Mouse (Mus musculus) erythroid progenitor cell, adult 5-6 weeks (primary cell): ENCODE results near the gene Cript. TPM values are rescaled to one million over a fixed set of nuclear protein-coding genes. Genes with fewer than 3 reads are reported as not detected.

Experiments used
- ATAC-seq: replicated peaks from 2 replicates; pipeline ENCODE4 v1.8.0; 2016; ENCODE audit warnings: moderate number of reproducible peaks, mild to moderate bottlenecking, moderate TSS enrichment, inconsistent platforms; ENCODE audit not compliant: poor library complexity, low FRiP score, severe bottlenecking
- total RNA-seq, 2 experiments: library from RNA; stranded (forward) in 1 of 2; stranded (reverse) in 1 of 2; fragments of 150-400 nt in 1 of 2; fragments of 186-747, 209-891 nt in 1 of 2; gene quantifications; 2 replicates each; pipeline versions ENCODE4 v1.2.3 to v1.2.4; 2015 to 2017; ENCODE audit warnings: low replicate concordance in 2 of 2

Gene Cript
- 53.3 and 91.8 TPM in 2 replicates for total RNA-seq (2015; ENCODE audit: low replicate concordance)
- total RNA-seq (2017; ENCODE audit: low replicate concordance) = 37.4 and 51.5 TPM in 2 replicates

DNA sequence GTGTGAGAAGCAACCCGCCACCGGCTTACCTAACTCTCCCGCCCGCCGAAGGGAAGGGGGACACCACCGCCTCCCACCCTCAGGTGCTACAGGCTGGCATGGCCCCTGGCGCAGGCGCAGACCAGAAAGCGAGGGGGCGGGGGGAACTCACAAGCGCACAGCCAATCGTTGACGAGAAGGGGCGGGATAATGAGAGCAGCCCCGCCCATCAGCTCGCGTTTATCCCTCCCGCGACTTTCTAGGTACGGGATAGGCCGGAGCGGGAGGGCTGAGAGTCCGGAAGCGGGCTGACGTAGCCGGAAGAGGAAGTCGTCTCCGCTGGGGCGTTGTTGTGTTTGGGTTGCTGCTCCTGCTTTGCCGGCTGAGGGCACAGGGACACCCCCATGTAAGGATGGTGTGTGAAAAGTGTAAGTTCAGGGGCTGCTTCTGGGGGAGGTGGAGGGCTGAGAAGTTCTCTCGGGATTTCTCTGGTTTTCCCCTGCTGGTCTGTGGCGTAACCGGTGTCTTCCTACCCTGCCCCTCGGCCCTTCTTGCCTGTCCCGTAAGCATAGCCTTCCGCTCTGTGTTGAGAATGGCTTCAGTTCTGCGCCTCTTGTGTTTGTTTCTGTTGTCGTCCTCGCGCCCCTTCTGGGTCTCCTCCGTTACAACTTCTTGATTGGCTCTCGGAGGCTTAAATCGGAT is at the start of gene Cript, which contains the start of gene Pigf:
Gene Cript (plus strand): TSS at position 282 of the 681 bp plus-strand sequence.
Gene Pigf (minus strand): TSS at position 138 of the 681 bp plus-strand sequence.
- ATAC-seq = peak; percentile 99

DNA sequence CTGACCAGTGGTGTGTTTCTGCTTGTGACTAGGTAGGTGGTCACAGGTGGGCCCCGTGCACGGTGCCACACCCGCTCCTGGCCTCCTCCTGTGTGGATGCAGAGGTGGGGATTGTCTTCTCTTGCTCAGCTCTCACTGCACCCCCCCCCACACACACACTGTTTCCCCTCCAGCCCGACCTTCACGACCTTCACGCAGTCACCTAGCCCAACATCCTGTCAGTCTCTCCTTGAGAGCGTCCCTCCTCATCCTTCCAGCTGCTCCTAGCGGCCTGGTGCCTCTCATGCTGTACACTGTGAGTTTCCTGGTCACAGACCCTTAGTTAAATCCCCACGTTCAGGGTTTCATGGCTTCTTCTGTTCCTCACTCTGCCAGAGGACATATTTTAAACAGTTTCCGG is 49.0 kb upstream of the Cript start:
- ATAC-seq = no peak

DNA sequence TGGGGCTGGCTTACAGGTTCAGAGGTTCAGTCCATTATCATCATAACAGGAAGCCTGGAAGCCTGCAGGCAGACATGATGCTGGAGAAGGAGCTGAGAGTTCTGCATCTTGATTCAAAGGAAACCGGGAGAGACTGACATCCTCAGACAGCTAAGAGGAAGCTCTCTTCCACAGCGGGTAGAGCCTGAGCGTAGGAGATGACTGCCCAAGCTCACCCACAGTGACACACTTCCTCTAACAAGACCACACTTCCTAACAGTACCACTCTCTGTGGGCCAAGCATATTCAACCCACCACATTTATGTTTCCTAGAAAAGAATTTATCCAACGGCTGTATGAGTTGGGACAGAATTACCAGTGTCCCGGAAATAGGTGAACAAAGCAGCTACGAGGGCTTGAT is 46.9 kb upstream of the Cript start:
- no peak for ATAC-seq

DNA sequence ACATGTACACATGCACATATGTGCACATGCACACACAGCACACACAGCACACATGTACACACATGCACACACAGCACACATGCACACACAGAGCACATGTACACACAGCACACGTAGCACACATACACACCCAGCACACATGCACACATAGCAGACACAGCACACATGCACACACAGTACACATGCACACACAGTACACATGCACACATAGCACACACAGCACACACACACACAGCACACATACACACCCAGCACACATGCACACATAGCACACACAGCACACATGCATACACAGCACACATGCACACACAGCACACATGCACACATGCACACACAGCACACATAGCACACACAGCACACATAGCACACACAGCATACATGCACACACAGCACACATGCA is 44.1 kb upstream of the Cript start:
- ATAC-seq = no peak

DNA sequence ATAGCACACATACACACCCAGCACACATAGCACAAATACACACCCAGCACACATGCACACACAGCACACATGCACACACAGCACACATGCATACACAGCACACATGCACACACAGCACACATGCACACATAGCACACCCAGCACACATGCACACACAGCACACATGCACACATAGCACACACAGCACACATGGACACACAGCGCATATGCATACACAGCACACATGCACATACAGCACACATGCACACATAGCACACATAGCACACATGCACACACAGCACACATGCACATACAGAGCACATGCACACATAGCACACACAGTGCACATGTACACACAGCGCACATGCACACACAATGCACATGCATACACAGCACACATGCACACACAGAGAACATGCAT is 43.6 kb upstream of the Cript start:
- ATAC-seq = no peak

DNA sequence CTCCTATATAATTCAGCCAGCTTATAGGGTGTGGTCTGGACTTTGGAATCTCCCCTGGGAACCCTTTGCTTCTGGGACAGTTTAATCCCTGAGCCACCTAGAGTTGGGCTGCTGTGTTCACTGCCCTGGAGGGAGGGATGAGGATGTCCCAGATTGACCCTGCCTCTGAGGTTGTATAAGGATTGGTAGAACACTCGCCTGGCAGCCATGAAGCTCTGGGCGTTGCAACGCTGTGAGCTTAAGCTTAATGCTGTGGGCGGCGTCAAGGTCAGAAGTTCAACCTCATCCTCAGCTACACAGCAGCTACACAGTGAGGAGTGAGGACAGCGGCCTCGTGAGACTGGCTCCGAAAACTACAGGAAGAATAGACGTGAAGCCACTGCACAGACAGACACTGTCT is 42.9 kb upstream of the Cript start:
- ATAC-seq = no peak

DNA sequence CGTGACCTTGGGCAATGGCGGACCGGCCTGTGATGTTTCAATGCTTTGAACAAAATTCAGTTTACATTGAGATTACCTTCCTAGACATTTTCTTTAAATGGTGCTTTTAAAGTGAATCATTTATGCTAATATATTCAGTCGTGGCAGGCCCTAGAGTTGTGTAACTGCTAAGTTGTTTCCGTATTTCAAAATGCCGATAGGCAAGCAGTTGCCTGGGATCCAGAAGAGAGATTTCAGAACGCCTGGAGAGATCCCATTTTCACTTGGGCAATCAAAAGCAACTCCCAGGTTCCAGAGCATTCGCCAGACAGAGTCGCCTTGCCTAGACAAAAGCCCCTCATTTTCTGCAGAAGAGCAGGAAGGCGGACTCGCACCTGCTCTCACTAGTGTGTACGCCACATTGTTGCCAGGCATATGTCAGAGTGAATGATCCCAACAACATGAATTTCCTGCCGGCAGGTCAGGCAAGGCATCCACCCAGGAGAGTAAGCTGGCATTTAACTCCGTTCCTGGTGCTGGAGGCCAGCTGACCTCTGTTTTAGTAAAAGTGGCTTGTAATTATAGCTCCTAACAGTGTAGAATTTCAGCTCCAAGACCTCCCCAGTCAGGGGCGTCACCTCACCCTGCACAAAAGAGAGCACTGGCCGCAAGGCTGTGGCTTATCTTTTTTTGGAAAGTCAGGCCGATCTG is 38.8 kb upstream of the Cript start:
- ATAC-seq = no peak

DNA sequence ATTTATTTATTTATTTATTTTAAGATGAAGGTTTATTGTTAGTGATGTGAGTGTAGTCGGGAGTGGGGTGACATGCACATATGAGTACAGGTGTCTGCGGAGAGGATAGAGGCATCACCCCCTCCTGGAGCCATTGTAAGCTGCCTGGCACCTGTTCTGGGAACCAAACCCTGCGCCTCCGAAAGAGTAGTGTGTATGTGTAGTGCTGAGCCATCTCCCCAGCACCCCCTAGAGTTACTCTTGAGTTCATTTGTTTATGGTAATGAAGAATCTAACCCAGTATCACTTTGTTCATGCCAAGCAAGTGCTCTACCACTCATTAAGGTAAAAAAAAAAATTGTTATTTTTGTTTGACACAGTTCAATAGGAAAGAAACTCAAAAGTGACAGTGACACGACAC is 37.2 kb upstream of the Cript start:
- ATAC-seq = no peak

DNA sequence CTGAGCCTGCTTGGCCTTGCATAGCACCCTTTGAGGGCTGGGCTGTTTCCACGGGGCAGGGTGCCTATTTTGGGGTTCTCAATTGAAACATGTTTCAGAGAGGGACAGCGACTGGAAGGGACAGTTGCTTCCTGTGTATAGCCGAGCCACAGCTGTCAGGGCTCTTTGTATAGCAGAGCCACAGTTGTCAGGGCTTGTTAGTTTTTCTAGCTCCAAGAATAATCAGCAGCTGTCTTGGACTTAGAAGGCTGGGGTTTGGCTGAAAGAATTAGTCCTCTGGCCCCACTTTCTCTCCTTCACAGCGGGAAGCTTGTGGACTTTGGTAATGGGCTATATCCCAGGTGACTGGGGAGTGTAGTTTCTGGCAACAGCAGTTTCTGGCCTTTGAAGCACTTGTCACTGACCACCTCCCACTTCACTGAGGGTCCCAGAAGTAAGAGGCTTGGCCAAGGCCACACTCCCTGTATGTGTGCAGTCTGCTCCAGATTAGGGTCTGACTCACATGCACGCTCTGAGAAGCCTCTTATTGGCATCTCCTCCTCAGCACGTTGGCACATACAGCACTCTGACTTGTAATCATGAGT is 36.7 kb upstream of the Cript start:
- no peak for ATAC-seq

DNA sequence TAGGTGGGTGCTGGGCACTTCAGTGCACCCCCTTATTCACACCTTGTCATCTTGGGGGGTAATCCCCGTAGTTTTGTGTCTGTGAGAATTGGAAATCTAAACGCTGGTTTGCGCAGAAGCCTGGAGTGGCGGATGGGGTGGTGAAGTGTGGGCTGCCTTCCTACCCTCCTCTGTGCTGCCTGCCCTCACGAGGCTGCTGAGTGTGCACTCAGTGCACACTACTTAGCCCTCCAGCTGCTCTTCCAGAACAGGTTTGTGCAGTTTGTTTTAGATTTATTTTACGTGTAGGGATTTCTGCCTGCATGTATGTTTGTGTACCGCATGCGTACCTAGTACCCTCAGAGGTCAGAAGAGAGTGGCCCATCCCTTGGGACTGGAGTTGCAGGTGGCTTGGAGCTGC is 34.0 kb upstream of the Cript start:
- no peak for ATAC-seq

DNA sequence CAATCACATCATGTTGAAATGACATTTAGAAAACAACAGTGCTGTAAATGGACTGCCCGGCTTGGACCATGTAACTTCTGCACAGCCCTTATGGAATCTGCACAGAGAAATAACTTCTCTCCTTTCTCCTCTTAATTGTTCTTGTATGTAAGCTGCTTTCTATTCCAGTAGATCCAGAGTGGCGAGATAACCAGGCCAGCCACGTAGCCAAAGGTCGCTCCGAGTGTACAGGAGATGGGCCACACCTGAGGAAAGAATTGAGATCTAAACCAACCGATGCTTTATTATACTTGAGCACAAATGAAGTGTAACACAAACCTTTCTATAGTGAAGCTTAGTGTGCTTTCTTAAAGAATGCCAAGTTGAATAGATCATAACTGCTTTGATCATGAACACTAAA is 28.0 kb upstream of the Cript start:
- no peak for ATAC-seq

DNA sequence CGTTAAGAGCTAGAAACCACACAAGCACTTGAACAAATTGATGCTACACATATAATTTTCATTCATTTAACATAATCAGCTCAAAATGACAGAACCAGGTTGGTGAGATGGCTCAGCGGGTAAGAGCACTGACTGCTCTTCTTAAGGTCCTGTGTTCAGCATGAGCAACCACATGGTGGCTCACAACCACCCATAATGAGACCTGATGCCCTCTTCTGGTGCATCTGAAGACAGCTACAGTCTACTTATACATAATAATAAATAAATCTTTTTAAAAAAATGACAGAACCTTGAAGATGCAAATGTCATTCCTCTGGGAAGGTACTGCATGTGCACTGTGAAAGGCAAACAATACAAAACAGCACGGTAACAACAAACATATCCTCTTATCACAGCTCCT is 16.4 kb upstream of the Cript start:
- no peak for ATAC-seq

DNA sequence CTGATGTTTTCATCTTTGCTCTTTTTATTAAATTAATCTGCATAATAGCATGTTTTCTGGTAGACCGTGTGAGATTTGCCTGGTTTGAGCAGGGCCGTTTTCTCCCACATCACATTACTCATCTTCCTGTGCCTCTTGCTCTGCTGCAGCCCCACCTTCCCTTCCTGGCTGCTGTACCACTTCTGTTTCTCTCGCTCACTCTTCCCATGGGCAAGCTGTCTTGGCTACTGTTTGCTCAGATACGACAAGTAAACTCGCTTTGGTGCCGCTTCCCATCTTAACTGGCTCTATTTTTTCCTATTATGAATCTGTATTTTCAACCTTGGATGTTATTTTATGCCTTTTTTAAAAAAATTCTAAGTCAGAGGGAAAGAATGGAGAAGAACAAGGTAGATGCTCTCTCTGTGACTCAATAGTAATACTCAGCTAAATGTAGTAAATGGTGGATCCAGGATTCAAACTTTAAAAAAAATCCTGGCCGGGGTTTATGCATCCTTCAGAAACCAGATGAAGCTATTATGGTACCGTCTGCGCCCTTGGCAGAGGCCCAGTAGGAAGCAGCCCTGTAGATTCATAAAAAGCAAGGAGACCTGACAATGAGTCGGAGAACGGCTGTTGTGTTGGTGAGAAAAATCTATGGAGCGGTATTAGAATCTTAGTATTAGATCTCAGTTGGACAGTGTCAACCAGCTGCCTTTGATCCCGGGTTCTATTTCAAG is 13.9 kb upstream of the Cript start:
- ATAC-seq = no peak

DNA sequence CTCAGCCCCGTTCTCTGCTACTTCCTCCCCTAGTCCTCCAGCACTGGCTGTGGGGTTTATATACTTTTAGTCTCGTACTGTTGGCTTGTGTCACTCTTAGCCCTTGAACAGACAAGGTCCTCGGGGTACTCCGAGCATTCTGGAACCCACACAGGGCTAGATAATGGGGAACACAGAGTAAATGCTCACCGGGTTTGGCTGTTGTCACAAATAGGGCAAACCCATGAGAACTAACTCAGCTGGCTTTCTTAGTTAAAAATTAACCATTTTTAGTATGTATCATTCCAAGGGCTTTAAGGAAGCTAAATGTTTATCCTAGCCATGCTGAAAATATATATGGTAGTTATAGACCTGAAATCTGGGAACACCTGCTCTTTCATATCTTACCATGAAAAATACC is 5.7 kb upstream of the Cript start:
- no peak for ATAC-seq

DNA sequence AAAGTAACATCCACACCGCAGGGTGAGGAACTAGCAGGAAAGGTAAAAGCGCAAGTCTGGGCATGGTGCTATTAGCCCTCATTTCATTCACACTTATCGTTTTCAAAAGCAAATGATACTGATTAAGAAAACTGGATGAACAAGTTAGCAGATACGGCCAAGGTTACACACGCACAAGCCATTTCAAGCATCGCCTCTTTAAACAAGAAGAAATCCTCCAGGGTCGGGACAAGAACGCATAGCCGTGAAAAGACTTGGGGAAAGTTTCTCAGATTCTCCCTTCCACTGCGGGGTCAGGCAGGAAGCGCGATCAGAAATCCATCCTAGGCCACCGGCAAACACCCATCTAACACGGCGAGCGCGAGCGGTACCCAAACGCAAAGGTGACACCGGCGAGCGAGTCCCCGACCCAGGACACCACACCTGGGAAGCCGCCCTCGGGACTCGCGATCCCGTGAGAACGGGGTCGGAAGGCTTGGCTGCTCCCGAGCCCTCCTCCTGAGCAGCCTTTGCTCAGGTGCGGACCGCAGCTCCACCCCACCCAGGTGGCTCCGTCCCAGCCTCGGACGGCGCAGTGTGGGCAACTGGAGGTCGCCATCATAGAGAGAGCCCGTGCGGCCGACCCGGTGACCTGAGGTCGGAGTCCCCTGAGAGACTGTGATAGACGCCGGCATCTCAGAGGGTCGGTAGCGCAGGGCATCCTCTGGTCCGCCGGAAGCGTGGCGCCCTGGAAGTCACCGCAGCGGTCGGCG is 683 bp upstream of the Cript start:
- ATAC-seq = peak; percentile 53

DNA sequence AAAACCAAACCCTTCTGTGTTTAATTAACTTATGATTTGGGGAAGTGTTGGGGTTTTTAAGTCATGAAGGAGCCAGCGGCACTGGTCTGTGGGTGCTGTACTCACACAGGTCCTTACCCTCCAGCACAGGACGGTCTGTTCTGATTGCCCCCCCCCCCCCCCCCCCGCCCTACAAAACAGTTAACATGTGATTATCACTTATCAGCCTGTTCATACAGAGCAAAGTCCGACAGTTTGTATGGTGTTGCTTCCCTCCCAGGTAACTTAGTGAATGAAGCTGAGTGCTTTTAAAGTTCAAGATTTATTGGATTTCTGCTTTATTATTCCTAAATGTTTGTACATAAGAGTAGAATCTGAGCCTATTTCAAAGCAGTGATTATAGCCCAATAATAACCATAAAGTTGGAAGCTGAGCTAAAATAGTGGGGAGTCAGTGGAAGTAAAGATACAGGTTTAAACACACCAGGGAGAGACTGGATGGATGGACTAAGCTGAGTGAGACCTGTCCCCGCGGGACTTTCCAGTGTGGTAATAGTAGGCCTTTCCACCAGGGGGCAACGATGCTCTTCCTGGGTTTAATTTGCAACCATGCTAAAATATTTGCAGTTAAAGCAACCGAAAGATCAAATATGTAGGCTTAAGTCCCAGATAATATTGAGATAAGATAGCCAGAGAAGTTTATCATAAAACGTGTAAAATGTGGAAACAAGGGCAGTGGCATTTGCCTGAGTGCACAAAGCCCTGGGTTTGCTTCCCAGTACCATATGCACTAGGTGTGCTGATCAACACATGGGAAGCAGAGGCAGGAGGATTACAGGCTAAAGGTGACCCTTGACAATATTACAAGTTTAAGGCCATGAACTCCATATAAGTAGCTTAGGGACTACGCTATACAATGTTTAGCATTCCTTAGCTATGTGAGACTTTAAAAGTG is 11.1 kb downstream of the Cript start:
- no peak for ATAC-seq

DNA sequence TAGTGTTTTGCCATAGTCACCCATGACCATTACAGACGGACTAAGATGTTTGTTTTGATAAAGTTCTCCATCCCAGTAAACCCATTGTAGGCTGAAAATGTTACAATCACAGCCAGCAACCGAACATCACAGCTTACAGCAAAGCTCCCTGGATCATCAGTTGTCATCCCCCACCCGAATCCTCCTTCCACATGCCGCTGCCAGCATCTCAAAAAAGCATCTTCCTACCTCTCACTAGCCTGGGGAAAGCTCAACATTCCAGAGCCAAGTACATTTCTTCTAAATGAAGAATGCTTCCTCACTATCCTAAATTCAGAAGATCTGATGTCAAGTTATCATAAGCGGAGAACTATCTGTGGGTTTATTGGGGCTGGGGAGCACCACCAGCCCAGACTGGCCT is 13.1 kb downstream of the Cript start:
- no peak for ATAC-seq

DNA sequence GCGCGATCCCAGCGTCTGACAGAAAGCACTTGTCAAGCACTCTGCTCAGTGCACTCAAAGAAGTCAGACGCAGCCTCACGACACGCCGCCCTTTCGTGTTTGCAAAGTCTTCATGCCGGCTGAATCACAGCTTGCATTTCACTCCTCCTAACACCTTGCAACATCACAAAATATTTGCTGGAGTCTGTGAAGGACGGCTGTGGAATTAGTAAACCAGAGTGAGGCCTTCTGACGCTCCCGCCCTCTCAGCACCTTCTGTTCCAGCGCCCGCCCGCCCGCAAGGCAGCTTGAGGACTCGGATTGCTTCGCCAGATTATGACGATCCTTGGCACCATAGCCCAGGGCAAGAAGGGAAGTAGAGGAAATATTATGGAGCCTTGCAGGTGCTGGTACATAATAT is 16.4 kb downstream of the Cript start:
- ATAC-seq = no peak

DNA sequence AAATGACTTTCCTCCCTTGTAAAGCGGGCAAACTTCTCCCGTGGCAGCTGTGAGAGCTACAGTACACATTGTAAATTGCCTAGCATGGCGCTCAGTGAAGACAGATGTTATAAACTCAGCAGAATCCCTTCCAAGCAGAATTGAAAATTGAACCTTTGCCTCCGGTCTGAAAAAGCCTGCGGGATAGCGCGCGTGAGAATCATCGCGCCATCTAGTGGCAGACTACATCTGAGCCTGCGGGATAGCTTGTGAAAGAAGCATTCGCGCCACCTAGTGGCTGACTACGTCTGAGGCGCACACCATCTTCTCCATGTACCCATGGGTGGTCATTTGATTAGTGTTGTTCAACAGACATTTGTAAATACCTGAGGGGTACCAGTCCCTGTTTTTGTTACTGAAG is 19.0 kb downstream of the Cript start:
- ATAC-seq = peak; percentile 92
